In genomic region chr13:44630061-44630460, GRCm38 (mm10) we compare ENCODE assay signal across 21 mouse cellular contexts.
DNase-seq lines count a peak whose midpoint lies in the region; ATAC-seq and TF ChIP-seq lines count a peak whose summit lies in the region.
"Had no signal": no experiment of that assay in that cellular context is flagged by ENCODE, and none has a peak within 500 bp of the region (broad histone marks: within the 10 kb centered on the region; RNA-seq: fewer than 3 reads in every experiment).

No protein-coding gene starts in this region.

- 19% methylated on average over 6 of the region's 6 CpGs for WGBS in heart, embryonic 13.5 days
- WGBS in limb, embryonic 13.5 days: 47% methylated on average over 6 of the region's 6 CpGs
- WGBS in limb, embryonic 10.5 days: 60% methylated on average over 6 of the region's 6 CpGs
- 30% methylated on average over 6 of the region's 6 CpGs for WGBS in lung, embryonic 14.5 days

- no peak overlapping the region for H3K4me3 ChIP-seq in heart, embryonic 13.5 days
- H3K4me3 ChIP-seq in limb, embryonic 13.5 days: no peak overlapping the region
- no peak overlapping the region for H3K4me3 ChIP-seq in limb, embryonic 10.5 days
- no peak overlapping the region for H3K4me3 ChIP-seq in lung, embryonic 14.5 days (ENCODE audit: low read depth, low read length)
- H3K4me3 ChIP-seq in left cerebral cortex, adult 2 months: no peak overlapping the region
- H3K4me3 ChIP-seq: embryonic facial prominence, embryonic 15.5 days; forebrain, embryonic 12.5 days; hindbrain, embryonic 12.5 days; liver, embryonic 15.5 days had no signal

- H3K36me3 ChIP-seq in heart, embryonic 13.5 days: no peaks in the 10 kb centered on the region
- H3K36me3 ChIP-seq in limb, embryonic 13.5 days: no peaks in the 10 kb centered on the region
- H3K36me3 ChIP-seq in limb, embryonic 10.5 days: no peaks in the 10 kb centered on the region
- no peaks in the 10 kb centered on the region for H3K36me3 ChIP-seq in lung, embryonic 14.5 days (ENCODE audit: insufficient read depth)
- H3K36me3 ChIP-seq: embryonic facial prominence, embryonic 15.5 days; forebrain, embryonic 12.5 days; hindbrain, embryonic 12.5 days; liver, embryonic 15.5 days had no signal

- TF ChIP-seq CTCF in lung, embryonic 14.5 days (IDR thresholded peaks at IDR 0.05; ENCODE audit: low read depth): no peak
- TF ChIP-seq CTCF in left cerebral cortex, adult 2 months (IDR thresholded peaks at IDR 0.05): no peak

- H3K4me2 ChIP-seq in heart, embryonic 13.5 days: no peak overlapping the region
- no peak overlapping the region for H3K4me2 ChIP-seq in limb, embryonic 13.5 days (replicated peaks)
- H3K4me2 ChIP-seq in lung, embryonic 14.5 days: no peak overlapping the region
- H3K4me2 ChIP-seq: embryonic facial prominence, embryonic 15.5 days; forebrain, embryonic 12.5 days; hindbrain, embryonic 12.5 days; liver, embryonic 15.5 days had no signal

- peaks cover 4% of the 10 kb centered on the region; the same call in 1 of the 2 replicates for H3K9me3 ChIP-seq in heart, embryonic 13.5 days
- H3K9me3 ChIP-seq in limb, embryonic 13.5 days: no peaks in the 10 kb centered on the region; the same call in 1 of the 2 replicates
- no peaks in the 10 kb centered on the region for H3K9me3 ChIP-seq in limb, embryonic 10.5 days (replicated peaks)
- 0 out of 2 replicates have a peak, but pooled peaks cover 4% of the 10 kb centered on the region for H3K9me3 ChIP-seq in lung, embryonic 14.5 days (ENCODE audit: low read depth, low read length)
- H3K9me3 ChIP-seq: embryonic facial prominence, embryonic 15.5 days; forebrain, embryonic 12.5 days; hindbrain, embryonic 12.5 days; liver, embryonic 15.5 days had no signal

- 0 out of 2 replicates have a peak overlapping the region, but pooled peaks have one; percentile 25 for H3K27ac ChIP-seq in heart, embryonic 13.5 days (replicated peaks)
- no peak overlapping the region for H3K27ac ChIP-seq in limb, embryonic 13.5 days
- H3K27ac ChIP-seq in limb, embryonic 10.5 days: no peak overlapping the region
- H3K27ac ChIP-seq in lung, embryonic 14.5 days (ENCODE audit: low read depth): peak overlapping the region; percentile 18; the same call in 1 of the 2 replicates
- no peak overlapping the region for H3K27ac ChIP-seq in left cerebral cortex, adult 2 months
- H3K27ac ChIP-seq: embryonic facial prominence, embryonic 15.5 days; forebrain, embryonic 12.5 days; hindbrain, embryonic 12.5 days; kidney, postnatal 0 days; liver, embryonic 15.5 days had no signal

- intact Hi-C loops in heart, postnatal 14 days (cut with DNase I): loop anchor here (5.0 kb wide), 1 partner anchor 97 kb away; the partner anchor contains the start of gene Jarid2
- intact Hi-C loops in left cerebral cortex, adult 2 months (cut with DNase I): no loop called here

- H3K9ac ChIP-seq in heart, embryonic 13.5 days: 0 out of 2 replicates have a peak overlapping the region, but pooled peaks have one; percentile 20
- H3K9ac ChIP-seq in limb, embryonic 13.5 days: no peak overlapping the region
- no peak overlapping the region for H3K9ac ChIP-seq in lung, embryonic 14.5 days
- H3K9ac ChIP-seq: embryonic facial prominence, embryonic 15.5 days; forebrain, embryonic 12.5 days; hindbrain, embryonic 12.5 days; liver, embryonic 15.5 days had no signal

- no peaks in the 10 kb centered on the region for H3K27me3 ChIP-seq in heart, embryonic 13.5 days (replicated peaks)
- H3K27me3 ChIP-seq in limb, embryonic 13.5 days: no peaks in the 10 kb centered on the region
- H3K27me3 ChIP-seq in limb, embryonic 10.5 days (ENCODE audit: low read depth, poor library complexity, severe bottlenecking): no peaks in the 10 kb centered on the region
- no peaks in the 10 kb centered on the region for H3K27me3 ChIP-seq in lung, embryonic 14.5 days (ENCODE audit: insufficient read depth, low read length)
- H3K27me3 ChIP-seq: embryonic facial prominence, embryonic 15.5 days; hindbrain, embryonic 12.5 days; Patski had no signal

- ATAC-seq in heart, embryonic 13.5 days (ENCODE audit: extremely low read depth, insufficient number of reproducible peaks, low FRiP score, low TSS enrichment): no peak
- peak; percentile 48; the same call in 1 of the 2 replicates for ATAC-seq in limb, embryonic 13.5 days (ENCODE audit: low FRiP score, low read depth)
- peak; percentile 35; the same call in 1 of the 2 replicates for ATAC-seq in lung, embryonic 14.5 days (ENCODE audit: insufficient read depth)
- ATAC-seq: Patski had no signal

- no peak for DNase-seq in heart, postnatal 14 days
- no peak for DNase-seq in limb, embryonic 10.5 days (ENCODE audit: low spot score)
- DNase-seq in lung, embryonic 14.5 days: peak; percentile 41
- peak; percentile 64 for DNase-seq in yolk sac, embryonic 10.5 days (ENCODE audit: low spot score)
- DNase-seq in left cerebral cortex, adult 2 months (ENCODE audit: extremely low spot score in 1 of 2, low spot score in 2 of 2): no peak
- DNase-seq in thymus, postnatal 10 days (ENCODE audit: low spot score in 2 of 2): no peak
- DNase-seq: adrenal gland, postnatal 25 days; cerebellum, adult 18-20 months; gastrocnemius, postnatal 25 days; kidney, adult 11 months; right cerebral cortex, adult 18-20 months; spleen, adult 18-20 months; thymus, adult 18-20 months had no signal

- H3K4me1 ChIP-seq in heart, embryonic 13.5 days: peaks cover 49% of the 10 kb centered on the region
- peaks cover 14% of the 10 kb centered on the region for H3K4me1 ChIP-seq in limb, embryonic 13.5 days
- peaks cover 17% of the 10 kb centered on the region for H3K4me1 ChIP-seq in limb, embryonic 10.5 days
- peaks cover 10% of the 10 kb centered on the region for H3K4me1 ChIP-seq in lung, embryonic 14.5 days (ENCODE audit: insufficient read depth)

Comparison
In these comparisons a context has a peak if more than half of its experiments do, and no peak if none do; other contexts are left out.
1. H3K27ac ChIP-seq: peak in heart, embryonic 13.5 days (single experiment) and lung, embryonic 14.5 days (single experiment); none in limb, embryonic 13.5 days (single experiment), limb, embryonic 10.5 days (single experiment) and left cerebral cortex, adult 2 months (single experiment).
2. DNase-seq: peak in lung, embryonic 14.5 days (single experiment) and yolk sac, embryonic 10.5 days (single experiment); none in heart, postnatal 14 days (0 of 2), limb, embryonic 10.5 days (single experiment), left cerebral cortex, adult 2 months (0 of 2) and thymus, postnatal 10 days (0 of 2).